Mouse (Mus musculus) cerebellum, adult (tissue): ENCODE data around the gene Lif.

Source experiments
- ATAC-seq: cut with Nextera tagmentation; 2 replicates; pipeline ENCODE4 v1.9.2; 2017; ENCODE audit warnings: mild to moderate bottlenecking, moderate library complexity, mixed read lengths; ENCODE audit not compliant: insufficient number of reproducible peaks, low FRiP score, low TSS enrichment

Gene Lif

DNA sequence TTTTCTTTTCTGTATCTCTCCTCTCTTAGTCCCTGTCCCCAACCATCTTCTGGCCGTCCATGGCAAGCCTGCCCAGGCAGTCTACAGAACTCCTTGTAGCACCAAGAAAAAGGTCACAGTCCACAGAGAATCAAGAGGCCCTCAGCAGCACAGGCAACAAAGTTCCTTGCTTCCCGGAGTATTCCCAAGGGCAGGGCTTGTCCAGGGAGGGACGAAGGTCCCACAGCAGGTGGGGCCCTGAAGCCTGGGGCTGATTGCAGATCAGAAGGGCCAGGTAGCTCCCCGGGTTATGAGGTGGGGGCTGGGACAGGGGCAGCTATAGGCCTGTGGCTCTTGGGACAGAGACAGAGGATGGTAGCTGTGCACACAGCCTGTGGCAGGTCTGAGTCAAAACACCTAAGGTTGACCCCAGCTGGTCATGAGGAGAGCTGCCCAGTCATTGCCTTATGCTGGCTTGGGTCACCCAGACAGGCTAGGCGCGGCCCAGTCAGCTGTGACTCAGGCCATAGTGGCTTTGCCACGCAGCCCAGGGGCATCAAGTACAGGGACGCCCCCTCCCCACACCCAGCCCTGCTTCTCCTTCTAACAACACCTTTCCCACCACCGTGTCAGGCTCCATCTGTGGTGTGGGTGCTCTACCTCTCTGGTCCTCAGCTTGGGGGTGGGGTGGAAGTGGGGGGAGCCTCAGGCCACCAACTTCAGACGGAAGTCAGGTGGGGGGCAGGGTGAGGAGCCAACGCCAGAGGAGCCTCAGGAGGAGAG is at the start of gene Lif:
Lif (plus strand) TSS at position 712 of the 762 bp plus-strand sequence.
- ATAC-seq: no peak

DNA sequence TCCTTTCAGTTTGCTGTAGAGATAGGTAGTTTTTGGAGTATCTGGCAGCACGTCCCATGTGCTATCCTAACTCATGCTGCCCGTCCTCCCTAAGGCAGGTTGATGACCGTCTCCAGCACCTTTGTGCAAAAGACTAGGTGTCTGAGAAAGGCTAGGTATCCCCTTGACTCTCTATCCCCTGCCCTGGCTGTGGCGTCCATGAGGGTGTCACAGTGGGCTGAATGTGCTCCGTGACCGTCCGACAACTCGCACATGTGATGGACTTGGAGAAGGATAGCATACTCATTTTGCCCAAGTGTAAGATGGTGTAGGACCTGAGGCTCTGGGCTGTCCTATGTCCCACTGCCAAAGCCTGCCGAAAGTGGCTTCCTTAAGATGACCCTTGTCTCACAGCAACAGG is 49.7 kb upstream of the Lif start:
- no peak for ATAC-seq

DNA sequence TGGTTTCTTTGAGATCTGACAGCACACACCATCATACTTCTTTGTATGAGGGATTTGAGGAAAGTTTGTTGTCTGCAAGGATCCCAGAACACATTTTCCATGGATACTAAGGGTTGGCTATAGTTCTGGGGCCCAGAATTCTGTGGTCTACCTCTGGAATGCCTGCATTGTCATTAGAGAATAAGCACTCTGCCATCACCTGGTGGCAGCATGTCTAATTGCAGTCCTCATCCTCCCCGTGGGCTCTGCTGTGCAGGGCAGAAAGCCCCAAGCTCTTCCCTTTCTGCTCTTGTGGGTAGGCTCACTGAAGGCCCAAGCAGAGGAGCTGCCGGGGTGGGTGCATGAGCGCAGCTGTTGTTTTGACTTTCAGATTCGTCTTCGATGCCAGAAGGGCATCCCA is 47.8 kb upstream of the Lif start:
- no peak for ATAC-seq

DNA sequence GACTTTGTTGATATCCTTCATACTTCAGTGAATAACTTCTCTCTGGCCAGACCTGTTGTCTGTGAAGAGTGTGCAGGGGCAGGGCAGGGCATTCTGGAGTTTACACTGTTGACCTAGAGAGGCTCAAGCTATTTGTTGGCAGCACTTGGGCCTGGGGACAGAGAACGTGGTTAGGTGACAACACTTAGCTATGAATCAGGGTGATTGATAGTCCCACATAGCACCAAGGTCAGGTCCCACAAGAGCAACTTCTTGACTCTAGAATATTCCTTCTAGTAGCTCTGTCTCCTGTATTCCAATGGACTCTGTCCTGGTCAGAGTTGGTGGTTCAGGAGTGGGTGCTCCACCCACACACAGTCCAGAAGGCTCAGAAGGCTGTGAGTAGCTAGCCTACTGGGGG is 46.6 kb upstream of the Lif start:
- no peak for ATAC-seq

DNA sequence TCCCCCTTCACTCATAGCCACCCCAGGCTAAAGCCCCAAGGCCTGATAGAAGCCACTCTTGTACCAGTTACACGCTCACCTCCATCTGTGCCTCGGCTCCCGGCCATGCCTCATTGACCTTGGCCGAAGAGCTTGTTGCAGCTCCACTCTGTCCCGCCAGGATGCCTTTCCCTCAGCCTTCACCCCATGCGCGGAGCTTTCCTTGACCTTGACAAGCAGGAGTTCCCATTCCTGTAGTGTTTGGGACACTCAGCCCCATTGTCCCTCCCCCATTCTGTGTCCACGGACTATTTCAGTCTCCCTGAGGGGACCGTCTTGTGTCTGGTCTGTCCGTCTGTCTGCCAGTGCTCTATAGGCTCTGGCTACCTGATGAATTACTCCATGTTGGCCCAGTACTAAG is 44.2 kb upstream of the Lif start:
- no peak for ATAC-seq

DNA sequence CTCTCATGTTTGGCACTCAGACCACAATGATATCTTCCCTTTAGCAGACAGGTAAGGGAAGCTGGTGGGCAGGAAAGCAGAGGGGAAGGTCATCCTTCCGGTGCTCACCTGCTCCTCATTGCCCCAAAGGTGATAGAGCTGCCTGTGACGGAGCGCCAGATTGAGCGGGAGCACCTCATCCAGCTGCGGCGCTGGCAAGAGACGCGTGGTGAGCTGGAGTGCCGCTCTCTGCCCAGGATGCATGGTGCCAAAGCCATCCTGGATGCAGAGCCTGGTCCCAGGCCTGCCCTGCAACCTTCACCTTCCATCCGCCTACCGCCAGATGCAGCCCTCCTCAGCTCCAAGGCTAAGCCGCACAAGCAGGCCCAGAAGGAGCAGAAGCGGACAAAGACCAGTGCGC is 42.8 kb upstream of the Lif start:
- ATAC-seq: no peak

DNA sequence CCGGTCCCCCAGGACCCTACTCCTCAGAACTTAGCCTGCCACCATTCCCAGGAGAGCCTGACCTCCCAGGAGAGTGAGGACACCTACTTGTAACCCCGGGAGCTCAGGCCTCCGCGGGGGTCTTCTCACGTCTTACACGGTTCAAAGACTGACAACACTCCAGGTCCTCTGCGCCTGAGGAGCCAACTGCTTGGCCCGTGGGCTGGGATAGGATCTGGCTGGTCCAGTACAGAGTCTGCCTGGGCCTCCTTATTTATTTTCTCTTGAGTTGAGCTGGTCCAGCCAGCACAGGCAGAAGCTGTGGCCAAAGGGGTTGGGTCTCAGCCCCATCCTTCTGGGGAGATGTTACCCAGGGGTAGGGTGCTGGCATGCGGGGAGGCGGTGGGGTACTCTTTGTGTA is 42.3 kb upstream of the Lif start:
- ATAC-seq: no peak

DNA sequence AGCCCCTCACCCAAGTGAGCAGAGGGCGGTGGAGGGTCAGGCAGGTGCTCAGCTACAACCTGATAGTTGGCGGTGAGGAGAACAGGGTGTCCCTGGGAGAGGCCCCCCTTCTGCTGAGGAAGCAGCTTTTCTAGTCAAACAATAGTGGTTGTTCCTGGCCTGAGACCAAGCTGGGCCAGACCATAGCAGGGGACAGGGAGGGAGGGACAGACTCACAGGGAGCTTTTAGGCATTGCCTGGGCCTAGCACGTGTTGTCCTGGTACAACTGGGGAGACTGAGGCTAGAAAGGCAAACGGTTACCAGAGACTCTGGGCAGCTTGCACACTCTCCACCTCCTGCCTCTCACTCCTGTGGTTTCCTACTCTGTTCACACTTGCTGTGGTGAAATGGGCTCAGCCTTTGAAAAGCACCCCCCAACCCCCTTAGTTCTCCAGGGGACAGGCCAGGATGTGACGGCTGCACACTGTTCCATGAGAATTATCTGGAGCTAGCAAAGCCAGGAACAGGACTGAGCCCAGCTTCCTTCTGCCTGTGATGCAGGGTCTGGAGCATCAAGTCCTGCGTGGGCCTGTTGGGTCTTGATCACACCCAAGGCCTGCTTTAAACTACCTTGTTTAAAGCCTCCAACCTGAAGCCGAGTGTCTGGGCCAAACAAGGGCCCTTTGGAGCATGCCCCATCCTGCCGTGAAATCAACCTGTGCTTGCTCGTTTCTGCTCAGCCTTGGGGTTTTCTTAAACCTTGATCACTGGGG is 40.9 kb upstream of the Lif start:
- ATAC-seq: no peak

DNA sequence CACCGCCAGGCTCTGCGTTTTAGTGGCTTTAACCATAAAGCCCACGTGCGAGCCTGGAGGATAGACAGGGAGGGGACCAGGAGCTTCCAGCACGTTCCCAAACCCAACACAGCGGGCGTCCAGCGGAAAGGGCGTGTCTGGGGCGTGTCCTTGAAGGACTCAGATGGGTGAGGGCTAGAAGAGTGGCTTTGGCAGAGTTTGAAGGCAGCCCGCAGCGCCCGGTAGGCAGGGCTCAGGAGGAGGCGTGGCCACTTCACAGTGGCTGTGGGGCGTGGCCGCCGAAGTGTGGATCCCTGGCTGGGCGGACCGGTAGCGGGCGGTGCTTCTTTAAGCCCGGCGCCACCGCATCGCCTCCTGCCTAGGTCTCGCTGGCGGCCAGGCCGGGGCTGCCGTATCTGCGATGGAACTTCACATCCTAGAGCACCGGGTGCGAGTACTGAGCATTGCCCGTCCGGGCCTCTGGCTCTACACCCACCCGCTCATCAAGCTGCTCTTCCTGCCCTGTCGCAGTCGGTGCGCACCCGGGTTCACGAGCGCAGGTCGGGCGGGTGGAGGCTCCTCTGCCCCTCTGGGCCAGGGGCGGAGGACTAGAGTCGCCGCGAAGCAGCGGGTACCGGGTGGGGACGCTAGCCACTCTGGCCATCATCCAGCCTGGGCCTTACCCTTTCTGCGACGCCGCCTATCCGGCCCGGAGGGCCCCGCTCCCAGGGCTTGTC is 39.3 kb upstream of the Lif start, which contains the start of gene Castor1:
Castor1 (plus strand) TSS at position 312 of the 716 bp plus-strand sequence.
- no peak for ATAC-seq

DNA sequence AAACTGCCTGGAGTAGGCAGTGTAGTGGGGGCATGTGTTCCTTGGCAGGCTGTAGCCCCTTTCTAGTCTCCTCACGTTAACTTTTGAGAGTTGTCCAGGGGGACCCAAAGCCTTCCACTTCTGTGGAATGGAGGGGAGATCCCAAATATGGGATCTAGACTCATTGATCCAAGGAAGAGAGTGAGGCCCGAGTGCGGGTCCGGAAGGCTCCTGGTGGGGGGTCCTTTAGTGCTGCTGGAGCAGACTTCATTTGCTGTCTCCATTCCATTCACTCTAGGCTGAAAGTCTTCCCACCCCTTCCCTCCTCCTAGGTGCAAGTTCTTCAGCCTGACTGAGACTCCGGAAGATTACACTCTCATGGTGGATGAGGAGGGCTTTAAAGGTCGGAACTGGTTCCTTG is 38.7 kb upstream of the Lif start:
- no peak for ATAC-seq

DNA sequence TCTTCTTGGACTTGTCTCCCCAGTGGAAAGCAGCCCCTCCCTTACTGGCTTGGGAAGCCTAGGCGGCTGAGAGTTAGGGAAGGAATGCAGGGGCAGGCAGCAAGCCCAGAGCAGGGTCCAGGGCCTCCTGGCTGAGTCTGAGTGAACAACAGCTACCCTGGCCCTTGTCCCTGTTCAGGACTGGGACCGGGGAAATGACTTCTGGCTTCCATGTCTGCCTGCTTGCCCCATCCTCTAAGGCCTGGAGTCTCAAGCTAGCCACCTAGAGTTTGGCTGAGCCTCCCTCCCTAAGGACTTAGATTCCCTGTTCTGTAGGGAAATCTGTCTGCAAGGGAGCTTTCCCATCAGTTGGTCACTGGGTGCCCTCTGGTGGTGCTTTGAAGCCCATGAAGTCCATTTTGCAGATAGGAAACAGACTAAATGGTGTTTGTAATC is 38.0 kb upstream of the Lif start:
- no peak for ATAC-seq

DNA sequence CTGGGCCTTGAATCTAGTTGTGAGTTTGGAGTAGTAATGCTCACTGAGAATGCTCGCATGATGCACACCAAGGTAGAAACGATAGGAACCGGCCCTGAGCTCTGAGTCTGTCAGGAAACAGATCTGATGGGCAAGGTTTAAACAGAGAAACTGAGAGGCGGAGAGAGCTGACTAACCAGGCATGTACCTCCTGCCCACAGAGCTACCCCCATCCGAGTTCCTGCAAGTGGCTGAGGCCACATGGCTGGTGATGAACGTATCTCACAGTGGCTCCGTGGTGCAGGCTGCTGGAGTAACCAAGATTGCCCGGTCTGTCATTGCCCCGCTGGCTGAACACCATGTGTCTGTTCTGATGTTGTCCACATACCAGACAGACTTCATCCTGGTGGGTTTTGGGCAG is 37.4 kb upstream of the Lif start:
- ATAC-seq: no peak

DNA sequence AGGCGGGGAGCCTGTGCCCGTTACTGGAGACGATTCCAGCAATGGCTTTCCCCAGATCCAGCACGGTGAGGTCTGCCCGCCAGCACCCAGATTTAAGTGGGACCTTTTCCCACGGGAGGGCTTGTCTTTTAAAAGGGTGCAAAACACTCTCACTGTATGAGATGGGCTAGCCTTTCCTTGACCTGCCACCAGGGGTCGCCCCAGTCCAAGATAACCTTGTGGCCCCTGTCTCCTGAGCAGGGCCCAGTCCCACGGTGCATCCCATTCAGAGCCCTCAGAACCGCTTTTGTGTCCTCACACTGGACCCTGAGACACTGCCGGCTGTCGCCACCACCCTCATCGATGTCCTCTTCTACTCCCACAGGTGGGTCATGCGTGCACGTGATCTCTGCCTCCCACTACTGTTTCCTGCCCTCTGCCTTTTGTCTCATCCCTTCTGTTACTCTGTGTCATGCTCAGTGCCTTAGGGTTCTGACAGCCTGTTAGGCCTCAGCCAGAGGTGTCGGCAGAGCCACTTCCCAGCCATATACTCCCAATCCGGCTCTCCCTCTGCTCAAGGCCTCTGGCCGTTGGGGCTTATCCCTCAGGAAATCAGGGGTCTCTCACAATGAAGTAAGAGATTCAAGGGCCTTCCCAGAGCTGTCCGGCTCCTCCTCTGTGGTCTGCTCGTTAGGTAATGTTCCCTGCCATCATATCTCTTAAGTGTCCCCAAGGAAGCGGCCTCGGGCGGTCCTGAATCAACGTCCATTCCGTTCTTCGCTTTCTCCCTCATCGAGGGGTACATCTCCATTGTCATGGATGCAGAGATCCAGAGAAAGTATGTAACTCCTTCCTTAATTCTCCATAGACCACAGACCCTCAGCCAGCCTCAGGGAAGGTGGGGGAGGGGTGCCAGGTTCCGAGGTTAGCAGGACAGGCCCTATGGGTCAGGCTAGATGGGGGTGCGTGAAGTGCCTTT is 36.6 kb upstream of the Lif start:
- ATAC-seq: 0 out of 2 replicates have a peak, but pooled peaks have one; percentile 43

DNA sequence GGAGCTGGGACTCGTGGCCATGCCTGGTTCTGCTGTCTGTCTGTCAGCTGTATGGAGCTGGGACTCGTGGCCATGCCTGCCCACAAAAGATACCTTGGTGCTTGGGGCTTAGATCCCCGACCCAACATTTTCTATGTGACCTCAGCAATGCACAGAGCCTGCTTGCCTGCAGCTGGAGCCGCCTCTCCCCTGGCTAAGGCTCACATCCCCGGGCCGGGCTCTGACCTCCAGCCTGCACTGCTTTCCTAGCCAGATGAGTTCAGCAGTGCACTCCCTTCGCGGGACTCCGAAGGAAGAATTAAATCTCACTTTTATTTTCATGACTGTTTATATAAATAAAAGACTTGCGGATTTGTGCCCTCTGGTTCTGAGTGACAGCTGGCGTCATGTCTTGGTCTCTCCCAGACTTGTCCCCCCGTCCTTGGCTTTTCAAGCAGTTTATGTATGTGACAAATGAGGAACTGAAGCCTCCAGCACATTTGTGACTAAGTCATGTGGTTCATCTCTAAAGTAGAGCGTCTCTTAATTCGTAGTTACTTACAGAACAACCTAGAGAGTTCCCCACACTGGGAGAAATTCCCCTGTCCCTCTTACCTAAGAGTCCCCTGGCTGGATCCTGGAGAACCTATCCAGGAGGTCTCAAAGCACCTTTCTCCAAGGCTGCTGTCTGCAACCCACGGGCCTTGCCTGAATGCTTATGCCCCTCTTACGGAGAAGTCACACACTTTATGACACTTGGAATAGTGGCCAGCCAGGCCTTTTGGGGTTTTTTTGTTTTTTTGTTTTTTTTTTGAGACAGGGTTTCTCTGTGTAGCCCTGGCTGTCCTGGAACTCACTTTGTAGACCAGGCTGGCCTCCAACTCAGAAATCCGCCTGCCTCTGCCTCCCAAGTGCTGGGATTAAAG is 35.1 kb upstream of the Lif start:
- ATAC-seq: no peak

DNA sequence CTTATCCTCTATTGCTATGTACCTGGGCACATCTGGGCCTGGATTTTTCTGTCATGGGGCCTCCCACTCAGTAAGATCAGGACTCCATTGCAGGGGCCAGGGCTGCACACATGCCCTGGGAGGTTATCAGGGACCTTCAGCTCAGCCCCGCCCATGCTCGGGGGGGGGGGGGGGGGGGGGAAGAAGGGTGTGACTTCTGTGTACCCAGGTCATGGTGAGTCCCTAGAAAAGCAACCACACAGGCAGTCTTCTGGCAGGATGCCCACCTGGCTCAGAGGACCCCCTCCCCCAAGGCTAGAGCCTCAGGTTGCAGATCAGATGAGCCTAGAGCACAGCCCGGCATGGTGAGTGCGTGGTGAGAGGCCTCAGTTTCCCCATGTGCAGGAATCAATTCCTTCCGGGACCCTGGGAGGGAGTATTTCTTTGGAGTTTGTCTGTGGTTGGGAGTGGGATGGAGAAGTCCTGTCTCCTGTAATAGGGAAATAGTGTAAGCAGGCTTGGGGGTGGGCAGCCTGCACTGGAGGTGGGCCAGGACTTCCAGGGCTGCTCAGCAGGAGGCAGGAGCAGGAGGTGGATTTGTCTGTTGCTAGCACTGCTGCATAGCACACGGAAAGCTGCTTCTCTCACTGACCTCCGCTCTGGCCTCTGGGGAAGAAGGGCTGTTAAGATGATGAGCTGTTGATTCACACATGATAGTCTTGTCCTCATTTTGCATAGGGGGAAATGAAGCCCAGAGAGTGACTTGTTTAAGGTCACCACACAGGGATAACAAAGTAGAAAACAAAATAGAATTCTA is 33.8 kb upstream of the Lif start:
- ATAC-seq: no peak

DNA sequence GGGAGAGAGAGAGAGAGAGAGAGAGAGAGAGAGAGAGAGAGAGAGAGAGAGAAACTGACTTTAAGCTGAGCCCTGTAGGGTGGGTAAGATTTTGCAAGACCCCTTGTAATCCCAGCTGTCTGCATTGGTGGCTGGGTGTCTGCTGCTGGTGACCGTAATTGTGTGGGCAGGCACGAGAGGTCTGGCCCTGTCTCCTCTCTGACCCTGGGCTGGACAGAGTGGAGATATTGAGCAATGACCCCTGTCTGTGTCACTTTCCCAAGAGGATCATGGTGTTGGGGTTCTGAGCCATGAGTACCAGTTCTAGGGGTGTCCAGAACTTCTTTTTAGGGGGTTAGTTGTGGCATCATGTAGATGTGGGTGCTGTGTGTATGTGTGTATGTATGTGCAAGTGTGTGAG is 33.1 kb upstream of the Lif start:
- no peak for ATAC-seq

DNA sequence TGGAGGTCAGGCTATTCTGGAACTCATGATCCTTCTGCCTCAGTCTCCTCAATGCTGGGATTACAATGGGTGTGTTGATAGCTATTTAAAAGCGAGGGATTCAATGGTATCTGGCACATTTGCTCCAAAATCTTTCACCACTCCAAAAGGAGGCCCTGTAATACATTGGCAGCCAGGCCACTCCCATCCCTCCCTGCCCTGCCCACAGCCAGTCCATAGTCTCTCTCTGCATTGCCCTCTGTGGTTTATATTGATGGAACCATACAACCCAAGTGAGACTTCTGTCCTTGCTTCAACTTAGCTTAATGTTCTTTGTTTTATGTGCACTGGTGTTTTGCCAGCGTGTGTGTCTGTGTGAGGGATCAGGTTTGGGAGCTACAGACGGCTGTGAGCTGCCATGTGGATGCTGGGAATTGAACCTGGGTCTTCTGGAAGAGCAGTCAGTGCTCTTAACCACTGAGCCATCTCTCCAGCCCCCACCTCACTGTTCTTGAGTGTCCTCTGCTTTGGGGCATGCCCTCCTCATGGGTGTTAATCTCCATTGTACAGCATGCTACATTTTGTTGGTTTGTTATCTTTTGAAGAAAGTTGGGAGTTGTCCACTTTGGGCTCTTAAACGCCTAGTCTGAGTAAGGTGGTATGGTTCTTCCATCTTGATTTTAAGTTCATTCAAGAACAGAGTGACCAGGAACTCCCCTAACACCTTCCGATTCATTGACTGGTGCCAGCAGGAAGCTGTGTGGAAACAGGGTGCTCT is 30.6 kb upstream of the Lif start:
- ATAC-seq: no peak

DNA sequence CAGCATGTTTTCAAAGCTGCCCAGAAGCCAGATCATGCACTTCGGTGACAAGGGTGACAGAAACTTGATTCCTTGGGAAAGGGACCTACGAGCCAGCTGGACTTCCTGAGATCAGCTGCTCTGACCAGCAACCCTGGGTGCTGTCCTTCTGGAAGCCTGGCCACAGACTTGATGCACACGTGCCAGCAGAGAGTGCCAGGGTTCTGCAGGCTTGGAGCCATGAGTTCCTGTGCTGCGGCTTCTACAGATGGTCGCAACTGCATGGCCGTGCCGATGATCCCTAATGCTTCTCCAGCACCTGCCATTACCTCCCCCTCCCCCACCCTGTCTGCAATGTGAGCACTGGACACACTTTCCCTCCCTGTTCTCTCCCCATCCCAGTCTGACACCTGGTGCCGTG is 28.9 kb upstream of the Lif start:
- peak; percentile 86 for ATAC-seq
